Mouse (Mus musculus): ENCODE measurements at regions not wholly inside any gene's neighbourhood (a gene's known extent, or its start where the extent isn't known, plus 50 kb on each side); places are given as distances from the start of the nearest gene placed in this dataset.

GRCm38 (mm10) chr2:75341726-75342280, 317.3 kb upstream of the Hnrnpa3 start:
- no peak for DNase-seq

- DNase-seq, result no peak
Observed at GRCm38 (mm10) chr2:75350902-75351301, 308.2 kb upstream of the Hnrnpa3 start.

- DNase-seq, result no peak
Observed at GRCm38 (mm10) chr2:75351965-75352364, 307.1 kb upstream of the Hnrnpa3 start.

- no peak for DNase-seq
Observed at GRCm38 (mm10) chr2:75352564-75352963, 306.5 kb upstream of the Hnrnpa3 start.

- DNase-seq, result no peak
Observed at GRCm38 (mm10) chr2:75356691-75357375, 302.2 kb upstream of the Hnrnpa3 start.

- no peak for DNase-seq
Observed at GRCm38 (mm10) chr2:75357516-75357915, 301.5 kb upstream of the Hnrnpa3 start.

- no peak for DNase-seq
Observed at GRCm38 (mm10) chr2:75360936-75361335, 298.1 kb upstream of the Hnrnpa3 start.

GRCm38 (mm10) chr2:75376666-75377065, 282.4 kb upstream of the Hnrnpa3 start:
- no peak for DNase-seq

GRCm38 (mm10) chr2:75385551-75386263, 273.4 kb upstream of the Hnrnpa3 start:
- DNase-seq, result no peak

GRCm38 (mm10) chr2:75386636-75387035, 272.4 kb upstream of the Hnrnpa3 start:
- DNase-seq, result no peak

- DNase-seq, result no peak
Observed at GRCm38 (mm10) chr2:75392041-75392440, 267.0 kb upstream of the Hnrnpa3 start.

- DNase-seq, result no peak
Observed at GRCm38 (mm10) chr2:75394928-75395673, 264.0 kb upstream of the Hnrnpa3 start.

GRCm38 (mm10) chr2:75396016-75396415, 263.0 kb upstream of the Hnrnpa3 start:
- DNase-seq, result no peak

- no peak for DNase-seq
Observed at GRCm38 (mm10) chr2:75400291-75400870, 258.7 kb upstream of the Hnrnpa3 start.

GRCm38 (mm10) chr2:75403791-75404190, 255.3 kb upstream of the Hnrnpa3 start:
- DNase-seq, result no peak

- DNase-seq, result no peak
Observed at GRCm38 (mm10) chr2:75405524-75406214, 253.4 kb upstream of the Hnrnpa3 start.

- DNase-seq, result no peak
Observed at GRCm38 (mm10) chr2:75406721-75407455, 252.2 kb upstream of the Hnrnpa3 start.

GRCm38 (mm10) chr2:75407560-75407959, 251.5 kb upstream of the Hnrnpa3 start:
- no peak for DNase-seq

- no peak for DNase-seq
Observed at GRCm38 (mm10) chr2:75408016-75408415, 251.0 kb upstream of the Hnrnpa3 start.

GRCm38 (mm10) chr2:75409806-75410205, 249.3 kb upstream of the Hnrnpa3 start:
- DNase-seq, result no peak

GRCm38 (mm10) chr2:75412735-75413134, 246.3 kb upstream of the Hnrnpa3 start:
- no peak for DNase-seq
